Mouse (Mus musculus) CD8-positive naive resting alpha-beta T cell, adult 2 months (primary cell): ENCODE results near the gene Itgb7.

Experiments used
- DNase-seq, 2 experiments: peaks; one replicate each; pipeline ENCODE4 v3.0.0; 2022; ENCODE audit warnings: low read depth in 2 of 2, low spot score in 2 of 2

Itgb7 gene

DNA sequence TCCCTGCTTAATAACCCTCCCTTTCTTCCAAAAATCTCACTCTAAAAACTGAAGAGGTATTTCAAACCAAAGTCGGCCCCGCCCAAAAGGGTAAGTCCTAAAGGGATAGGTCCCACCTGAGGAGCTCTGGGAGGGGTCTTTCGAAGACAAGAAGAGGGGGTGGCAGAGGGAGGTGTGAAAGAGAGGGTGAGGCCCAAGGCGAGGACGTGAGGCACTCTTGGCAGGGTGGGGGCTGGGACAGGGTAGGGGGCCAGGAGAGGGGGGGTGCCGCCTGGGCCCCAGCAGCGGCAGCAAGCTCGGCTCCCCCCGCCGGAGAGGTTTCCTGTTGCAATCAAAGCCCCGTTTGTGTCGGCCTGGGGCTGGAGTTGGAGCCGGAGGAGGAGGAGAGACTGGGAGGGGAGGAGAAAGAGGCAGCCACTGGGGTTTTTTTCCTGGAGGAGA, 17.5 kb upstream of the Itgb7 start:
- DNase-seq = no peak

DNA sequence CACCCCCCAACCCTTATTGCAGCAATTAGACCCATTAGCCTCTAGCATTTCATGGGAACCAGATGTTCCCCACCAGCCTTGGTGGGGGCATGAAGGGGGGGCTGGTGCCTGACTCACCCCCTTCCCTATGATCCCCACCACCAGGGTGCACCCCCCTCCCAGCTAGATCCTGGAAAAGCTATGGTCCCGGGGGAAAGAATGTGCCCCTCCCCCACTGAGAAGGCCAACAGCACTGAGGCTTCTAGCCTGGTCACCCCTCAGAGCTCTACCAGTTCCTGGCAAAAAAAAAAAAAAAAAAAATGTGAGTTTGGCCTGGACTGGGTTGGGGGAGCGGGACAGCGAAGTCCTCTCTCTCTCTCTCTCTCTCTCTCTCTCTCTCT, 17.1 kb upstream of the Itgb7 start:
- DNase-seq = no peak

DNA sequence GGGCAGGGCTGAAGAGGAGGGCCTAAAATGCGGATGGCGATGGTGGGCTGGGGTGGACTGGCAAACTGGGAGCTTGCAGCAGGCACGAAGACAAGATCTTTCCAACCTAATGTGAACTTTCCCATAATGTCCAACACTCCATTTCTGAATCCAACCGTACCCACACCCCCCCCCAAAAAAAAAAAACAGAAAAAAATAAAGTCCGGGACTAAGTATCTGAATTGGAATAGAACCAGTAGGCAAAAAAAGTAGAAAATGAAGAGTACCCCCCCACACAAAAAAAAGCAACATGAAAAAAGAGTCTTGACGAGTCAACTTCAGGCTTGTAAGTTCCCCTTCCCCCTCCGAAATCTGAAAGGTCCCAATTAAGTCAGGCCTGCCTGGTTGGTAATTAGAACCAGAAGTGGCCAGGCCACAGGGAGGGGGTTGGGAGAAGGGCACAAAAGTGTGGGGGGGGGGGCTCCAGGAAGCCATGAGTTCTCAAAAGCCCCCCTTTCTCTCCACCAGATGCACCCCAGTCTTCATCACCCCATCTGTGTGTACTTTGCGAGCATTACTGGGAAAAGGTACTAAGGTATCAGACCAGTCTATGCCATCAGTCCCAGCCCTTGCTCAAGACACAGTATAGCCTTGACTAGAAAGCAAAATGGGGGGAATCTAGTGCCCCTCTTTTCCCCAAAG, 16.5 kb upstream of the Itgb7 start:
- DNase-seq = no peak

DNA sequence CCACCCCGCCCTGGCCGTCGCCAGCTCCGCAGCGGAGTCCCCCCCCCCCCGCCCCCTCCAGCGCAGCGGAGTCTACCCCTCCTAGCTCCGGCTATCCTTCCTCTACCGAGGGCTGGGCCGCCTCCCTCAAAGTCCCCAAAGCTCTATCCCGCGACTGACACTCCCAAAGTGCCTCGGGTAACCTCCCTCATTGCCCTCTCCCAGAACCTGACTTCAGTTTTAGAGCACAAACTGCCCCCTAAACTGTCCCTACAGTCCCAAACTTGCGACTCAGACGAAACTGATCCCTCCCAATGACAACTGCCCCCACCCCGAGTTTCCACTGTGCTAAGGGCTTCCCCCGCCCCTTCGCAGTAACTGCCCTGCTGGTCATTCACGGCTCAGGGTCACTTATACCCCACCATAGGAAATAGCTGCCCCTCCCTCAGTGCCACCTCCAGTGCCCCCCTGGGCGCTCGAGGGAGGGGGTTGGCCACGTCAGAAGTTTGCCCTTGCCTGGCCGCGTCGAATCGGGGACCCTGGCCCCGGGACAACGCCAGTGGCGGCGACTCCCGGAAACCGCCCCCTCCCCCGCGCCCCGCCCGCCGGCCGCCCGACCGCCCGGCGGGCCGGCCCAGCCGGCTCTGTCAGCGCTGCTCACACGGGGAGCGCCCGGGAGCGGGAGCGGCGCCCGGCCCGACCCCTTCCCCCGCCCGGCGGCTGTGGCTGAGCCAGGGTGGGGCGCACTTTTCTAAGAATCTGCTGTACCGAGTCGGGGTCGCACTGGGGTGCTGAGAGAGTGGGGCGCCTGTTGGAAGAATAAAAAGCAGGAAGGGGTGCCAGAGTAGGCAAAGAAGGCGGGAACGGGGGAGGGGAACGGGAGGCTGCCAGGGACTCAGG, 15.7 kb upstream of the Itgb7 start:
- DNase-seq = no peak

DNA sequence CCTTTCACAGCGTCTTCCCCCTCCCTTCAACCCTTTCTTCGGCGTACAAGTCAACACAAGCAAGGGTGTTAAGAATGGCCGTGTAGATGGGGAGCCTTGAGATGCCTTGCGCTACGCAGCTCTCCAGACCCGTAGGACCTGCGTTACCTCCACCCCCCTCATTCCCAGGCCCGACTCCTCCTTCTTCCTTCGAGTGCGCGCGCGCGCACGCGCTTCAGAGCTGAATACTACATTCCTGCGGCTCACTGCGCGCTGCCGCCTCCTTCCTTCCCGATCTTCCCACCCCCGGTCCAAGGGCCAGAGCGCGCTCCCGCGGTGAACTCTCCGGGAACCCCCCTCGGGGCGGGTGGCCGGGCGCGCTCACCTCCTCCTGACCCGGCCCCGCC, 15.1 kb upstream of the Itgb7 start:
- DNase-seq = peak; percentile 62 to 78

DNA sequence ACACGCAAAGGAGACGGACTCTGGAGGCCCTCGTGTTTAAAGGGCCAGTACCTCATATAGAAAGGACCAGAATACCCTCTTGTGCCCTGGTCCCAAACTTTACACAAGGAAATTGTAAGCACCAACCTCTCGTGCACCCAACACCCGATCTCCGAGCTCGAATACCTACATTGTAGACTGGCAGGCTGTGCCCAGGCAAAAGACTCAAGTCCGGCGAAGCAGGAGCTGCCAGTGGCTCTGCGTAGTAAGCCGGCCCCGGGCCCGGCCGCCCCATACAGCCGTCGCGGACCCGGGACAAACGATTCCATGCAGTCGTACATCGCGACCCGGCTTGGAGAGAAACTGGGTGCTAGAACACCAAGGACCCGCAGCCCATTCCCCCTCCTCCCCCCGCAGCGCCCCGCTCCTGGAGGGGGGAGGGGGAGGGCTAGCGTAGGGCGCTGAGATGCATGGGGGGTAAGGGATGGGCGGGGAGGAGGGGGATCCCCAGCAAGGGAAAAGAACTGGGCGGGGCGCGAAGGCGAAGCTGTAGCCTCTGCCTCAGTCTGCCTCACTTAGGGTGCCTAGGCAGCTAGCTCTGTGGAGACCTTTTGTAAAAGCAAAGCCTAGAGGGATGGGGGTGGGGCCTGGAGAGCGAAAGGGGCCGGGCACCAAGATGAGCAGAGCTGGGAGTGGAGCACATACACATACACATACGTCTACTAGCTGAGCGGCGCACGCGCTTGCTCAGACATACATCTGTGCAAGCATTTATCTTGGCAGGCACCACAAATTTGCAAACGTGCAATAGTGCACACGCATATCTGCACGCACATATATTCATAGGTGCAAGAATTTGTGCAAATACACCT, 14.4 kb upstream of the Itgb7 start:
- DNase-seq = peak; percentile 74 to 77

DNA sequence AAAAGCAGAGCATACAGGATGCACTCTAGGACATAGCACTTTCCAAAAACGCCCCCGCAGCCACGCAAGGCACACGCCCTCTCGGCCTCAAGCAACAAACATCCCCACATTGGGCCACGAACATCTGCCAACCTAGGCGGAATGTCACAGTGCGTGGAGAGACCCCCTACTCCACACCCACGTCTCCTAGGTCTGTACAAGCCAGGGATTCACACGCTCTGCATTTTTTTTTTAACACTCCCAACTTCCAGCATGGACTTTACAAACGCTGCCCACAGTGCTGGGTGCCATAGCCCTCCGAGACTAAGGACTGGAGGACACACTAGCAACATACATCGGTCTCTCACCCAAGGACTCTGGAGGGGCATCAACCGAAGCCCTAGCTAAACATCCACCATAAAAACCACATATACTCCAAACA, 13.7 kb upstream of the Itgb7 start:
- DNase-seq = no peak

DNA sequence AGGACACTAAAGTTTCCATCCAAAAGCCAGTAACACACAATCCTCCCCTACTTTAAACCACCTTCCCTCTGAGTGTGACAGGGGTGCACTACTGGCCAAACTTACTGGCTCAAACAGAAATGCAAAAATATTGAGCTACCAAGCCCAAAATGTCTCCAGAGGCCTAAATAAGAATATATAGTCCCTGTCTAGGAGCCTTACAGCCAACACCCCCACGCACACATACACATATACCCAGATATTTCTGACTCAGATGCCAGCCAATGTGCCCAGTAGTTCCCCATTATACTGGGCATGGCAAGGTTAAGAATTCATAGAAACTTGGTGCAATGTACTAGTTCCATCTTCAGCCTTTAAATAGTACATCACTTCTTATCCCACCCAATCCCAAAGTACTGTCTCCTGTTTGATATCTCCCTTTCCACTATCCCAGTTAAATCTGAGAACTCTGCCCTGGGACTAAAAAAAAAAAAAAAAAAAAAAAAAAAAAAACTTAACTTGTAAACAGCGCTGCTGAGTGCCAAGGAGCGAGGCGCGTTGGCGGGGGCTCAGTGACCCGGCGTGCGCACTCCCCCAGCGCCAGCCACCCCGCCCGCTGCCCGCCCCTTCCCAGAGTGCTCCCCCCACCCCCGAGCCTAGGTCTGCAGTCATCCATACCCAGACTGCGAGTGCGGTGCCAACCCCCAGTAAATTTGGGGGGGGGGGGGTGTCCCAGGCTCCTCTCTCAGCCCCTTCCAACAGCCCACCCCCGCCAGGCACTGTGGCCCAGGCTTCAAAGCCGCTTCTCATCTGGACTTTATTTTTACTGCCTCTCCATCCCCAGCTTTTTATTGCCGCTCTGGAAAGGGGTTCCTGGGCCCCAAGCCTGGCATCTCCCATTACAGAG, 12.8 kb upstream of the Itgb7 start:
- DNase-seq = no peak

DNA sequence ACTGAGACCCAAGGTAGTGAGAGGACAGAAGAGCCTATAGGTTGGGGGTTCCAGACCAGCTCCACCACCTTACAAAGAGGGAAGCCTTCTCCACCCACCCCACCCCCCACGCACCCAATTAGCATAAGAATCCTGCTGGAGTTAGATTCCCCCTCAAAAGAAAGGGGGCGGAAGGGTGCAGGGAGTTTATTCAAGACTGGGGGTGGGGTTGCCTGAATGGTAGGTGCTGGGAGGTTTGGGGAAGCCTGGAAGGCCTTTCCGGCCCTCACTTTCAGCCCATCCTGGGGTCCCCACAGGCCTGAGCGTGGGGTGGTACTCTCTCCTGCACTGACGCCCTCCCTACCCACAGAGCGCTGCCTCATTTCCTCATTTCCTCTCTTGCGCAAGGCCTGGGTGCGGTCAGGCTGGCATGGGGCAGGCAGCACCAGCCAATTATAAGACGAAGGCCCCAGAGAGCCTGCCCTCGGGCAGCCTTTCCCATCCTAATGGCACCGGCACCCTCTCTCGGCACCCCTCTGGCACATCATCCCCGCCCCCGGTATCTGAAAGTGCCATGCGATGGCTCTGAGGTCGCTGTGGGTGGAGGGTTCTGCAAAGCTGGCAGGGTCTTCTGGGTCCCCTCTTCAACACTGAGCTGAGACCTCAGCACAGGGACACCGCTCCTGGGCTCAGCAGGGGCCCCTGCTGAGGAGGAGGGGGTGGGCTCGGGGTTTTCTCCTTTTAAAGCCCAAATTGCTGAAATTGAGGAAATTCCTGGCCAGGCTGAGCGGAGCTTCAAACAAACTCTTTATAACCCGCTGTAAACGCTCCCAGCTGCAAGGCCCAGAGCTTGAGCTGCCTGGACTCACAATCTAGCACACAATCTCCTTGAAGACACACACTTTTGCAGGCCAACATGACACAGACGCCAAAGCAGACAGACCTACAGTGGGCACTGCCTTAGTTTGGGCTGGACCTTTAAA, 11.8 kb upstream of the Itgb7 start:
- no peak for DNase-seq

DNA sequence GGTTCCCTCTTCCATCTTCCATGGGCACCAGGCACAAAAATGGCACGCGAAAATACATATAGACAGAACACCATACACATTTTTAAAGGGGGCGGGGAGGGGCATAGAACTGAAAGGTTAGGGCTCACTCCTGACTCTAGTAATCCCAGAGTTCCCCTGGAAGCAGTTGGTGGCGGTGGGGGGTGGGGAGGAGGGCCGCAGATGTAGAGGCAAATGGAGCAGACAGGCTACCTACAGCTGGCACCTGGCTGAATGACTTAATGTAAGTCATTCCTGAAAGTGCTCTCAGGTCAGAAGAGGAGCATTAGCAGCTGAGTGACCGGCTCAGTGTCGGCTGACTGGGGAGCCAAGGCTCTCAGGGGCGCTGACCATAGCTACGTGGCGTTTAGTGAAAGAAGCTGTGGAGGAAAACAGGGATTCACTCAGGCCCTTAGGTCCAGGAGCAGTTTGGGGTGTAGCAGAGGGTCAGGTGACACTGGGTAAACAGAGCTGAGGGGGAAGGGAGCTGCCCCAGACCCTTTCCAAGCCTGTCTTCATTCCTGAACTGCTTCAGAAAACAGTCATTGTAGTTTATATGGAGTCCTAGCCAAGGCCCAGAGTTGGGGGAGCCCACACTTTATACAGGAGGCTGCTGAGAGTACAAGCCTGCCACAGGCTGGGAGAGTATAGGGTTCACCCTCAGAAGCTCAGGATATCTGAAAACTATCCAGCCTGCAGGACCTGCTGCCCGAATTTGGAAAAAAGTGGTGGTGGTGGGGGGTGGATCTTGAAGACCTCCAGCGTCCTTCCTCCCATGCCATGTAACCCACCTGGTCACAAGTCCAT, 10.9 kb upstream of the Itgb7 start:
- DNase-seq = no peak

DNA sequence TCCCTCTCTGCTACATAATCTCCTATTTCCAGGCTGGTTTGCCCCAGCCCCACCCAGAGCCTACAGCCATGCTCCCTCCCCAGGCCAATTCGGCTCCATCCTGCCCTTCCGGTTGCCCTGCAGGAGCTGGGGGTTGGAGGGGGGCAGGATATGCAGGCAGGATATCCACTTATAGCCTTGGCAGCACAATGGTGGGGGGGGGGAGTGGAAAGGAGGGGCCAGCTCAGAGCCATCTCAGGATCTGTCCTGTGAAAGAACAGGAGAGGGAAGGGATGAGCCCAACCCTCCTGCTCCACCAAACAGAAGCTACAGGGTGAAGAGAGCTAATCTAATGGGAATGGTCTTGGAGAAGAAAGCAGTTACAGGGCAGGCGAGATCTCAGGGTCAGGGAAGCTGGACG, 8.9 kb upstream of the Itgb7 start:
- no peak for DNase-seq

DNA sequence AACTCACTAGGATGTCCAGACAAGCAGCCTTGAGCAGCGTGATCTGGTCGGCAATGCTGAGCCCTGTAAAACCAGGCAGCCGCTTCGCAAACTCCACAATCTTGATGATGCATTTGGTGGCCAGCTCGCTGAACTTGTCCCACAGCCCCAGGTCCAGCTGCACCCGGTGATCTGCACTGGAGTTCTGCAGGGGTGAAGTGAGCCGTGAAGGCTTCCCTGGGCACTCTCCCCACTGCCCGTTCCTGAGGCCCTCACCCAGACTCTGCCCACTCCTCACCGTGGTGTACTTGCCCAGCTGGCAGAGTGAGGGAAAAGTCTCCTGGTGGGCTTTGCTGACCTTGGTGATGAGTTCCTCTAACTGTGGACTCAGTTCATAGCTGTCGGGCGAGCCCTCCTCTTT, 8.1 kb upstream of the Itgb7 start:
- no peak for DNase-seq

DNA sequence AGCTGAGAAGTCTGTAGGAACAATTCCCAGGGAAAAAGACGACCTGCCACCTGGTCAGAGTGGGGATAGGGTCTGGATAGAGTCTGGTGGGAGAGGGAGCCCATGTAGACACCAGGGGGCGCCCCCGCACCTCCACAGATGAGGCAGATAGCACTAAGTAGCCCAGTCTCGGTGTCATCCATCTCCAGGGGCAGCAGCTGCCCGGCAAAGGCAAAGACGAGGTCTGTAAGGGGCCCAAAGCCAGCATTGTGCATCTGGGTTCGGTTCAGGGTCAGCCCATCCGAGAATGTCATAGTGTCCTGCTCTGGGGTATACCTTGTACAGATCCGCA, 7.5 kb upstream of the Itgb7 start:
- DNase-seq = peak; percentile 80 to 82

DNA sequence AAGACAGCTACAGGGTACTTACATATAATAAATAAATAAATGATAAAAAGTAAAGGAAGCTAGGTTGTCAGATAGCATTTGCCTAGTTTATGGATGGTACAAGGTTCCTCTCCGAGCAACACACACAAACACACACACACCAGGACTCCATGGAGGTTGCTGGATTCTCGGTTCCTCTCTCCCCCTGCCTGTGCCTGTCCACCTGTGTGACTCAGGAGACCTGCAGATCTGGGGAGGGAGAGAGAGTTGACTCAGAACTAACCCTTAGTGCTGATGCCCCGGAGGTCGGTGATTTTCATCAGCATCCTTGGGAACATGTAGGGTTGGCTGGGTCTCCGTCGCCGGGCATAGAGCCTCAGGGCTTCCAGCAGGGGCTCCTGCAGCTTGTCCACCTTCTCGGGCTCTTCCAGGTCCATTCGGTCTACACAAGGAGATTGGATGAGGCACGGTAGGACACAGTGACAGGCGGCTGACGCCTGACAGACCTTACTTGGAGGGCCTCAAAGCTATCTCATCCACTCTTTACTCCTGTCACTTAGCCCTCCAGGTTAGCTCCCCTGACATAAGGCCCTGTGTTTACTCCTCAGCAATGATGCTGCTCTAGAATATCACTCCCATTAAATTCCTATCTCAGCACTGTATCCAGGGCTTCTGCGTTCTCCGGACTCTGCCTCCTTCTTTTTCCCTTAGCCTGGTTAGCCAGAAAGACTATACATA, 7.0 kb upstream of the Itgb7 start:
- DNase-seq = no peak

DNA sequence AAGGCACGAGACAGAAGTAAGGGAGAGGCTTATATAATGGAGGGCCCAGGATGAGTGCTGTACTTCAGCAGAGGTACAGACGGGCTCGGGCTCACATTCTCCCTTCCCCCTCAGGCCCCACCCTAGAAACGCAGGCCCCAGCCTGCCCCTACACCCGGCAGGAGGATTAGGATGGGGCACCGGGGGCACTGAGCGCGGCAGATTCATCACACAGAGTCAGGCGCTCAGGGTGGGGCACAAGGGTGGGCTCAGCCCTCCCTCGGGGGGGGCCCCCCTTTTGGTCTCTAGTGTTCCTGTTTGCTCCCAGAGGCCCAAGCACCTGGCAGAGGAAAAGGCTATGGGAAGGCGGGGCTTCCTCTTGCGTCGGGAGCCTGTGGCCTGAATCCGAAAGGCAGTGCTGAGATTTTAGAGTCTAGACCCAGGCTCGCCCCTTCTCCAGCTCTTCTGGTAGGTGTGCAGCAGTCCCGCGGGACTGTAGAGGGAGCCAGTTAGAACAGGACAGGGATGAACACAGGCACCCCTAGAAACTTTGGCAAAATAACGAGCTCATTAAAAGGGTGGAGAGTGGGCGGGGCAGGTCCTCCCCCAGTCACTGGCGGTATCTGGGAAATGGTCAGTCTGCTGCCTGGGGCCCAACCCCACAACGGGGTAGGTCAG, 3.8 kb upstream of the Itgb7 start:
- DNase-seq = peak in 1 of 2 experiments; percentile 26

DNA sequence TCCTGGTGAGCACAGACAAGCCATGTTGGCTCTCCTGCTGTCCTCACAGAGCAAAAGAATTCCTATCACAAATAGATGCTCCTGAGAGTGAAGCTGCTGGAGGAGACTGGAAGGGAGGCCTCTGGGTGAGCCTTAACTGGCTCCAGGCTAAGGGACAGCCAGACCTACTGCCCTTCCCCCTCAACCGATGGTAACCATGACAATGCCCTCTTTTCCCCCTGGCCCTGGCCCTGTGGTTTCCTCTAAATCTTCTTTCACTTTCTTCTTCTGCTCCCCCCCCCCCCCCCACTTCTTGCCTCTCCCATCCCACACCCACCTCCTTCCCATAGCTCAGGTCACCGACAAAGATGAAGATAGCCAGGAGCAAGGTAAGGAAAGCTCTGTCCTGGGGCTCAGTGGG, 2.2 kb upstream of the Itgb7 start:
- no peak for DNase-seq

DNA sequence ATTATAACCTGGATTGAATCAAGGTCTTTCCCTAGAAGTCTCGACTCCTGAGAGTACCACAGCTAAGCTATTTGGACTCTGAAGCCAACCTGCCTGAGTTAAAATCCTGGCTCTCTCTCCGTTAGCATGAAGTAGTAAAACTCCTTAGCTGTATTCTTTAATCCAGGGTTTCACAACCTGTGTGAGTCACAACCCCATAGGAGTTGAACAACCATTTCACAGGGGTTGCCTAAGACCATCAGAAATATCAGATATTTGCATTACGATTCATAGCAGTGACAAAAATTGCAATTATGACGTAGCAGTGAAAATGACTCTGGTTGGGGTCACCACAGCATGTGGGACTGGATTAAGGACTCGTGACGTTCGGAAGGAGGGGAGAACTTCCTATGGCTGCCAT, 1.0 kb upstream of the Itgb7 start:
- no peak for DNase-seq
